ENCODE assay signal across 22 mouse cellular contexts in genomic region chr2:128221657-128222056, GRCm38 (mm10).
A peak's percentile ranks its signal among the peaks of the same experiment; 100 is the strongest.
DNase-seq lines count a peak whose midpoint lies in the region; ATAC-seq and TF ChIP-seq lines count a peak whose summit lies in the region.
"Had no signal": no experiment of that assay in that cellular context is flagged by ENCODE, and none has a peak within 500 bp of the region (broad histone marks: within the 10 kb centered on the region; RNA-seq: fewer than 3 reads in every experiment).

No protein-coding gene starts in this region.

- in situ Hi-C loops in CH12.LX (cut with MboI; ENCODE audit: low pct_ligation_motif_present, low pct_unique_long_range_greater_than_20kb, low sequenced_read_pairs) = no loop called here

- no peaks in the 10 kb centered on the region for H3K27me3 ChIP-seq in CH12.LX (replicated peaks)
- H3K27me3 ChIP-seq in liver, embryonic 11.5 days (replicated peaks; ENCODE audit: control insufficient read depth, insufficient read depth, low read length) = no peaks in the 10 kb centered on the region
- H3K27me3 ChIP-seq: Patski had no signal

- no peaks in the 10 kb centered on the region for H3K79me2 ChIP-seq in CH12.LX (replicated peaks; ENCODE audit: control insufficient read depth, extremely low read depth, insufficient read depth, poor library complexity, severe bottlenecking)

- 80% methylated on average over 4 of the region's 4 CpGs for WGBS in liver, embryonic 11.5 days

- no peak overlapping the region for H3K4me3 ChIP-seq in CH12.LX (replicated peaks in 1 of 3; ENCODE audit: low read depth in 2 of 3, low read length in 2 of 3, poor library complexity in 1 of 3)
- H3K4me3 ChIP-seq in liver, embryonic 11.5 days (ENCODE audit: low read depth, low read length) = no peak overlapping the region

- DNase-seq in A20 (ENCODE audit: low read depth, low spot score) (peak; percentile 43), CH12.LX (ENCODE audit: extremely low read depth) (peak; percentile 56)
- DNase-seq in natural killer cell, adult 2 months (ENCODE audit: low spot score in 2 of 2) = peak; percentile 8 to 45
- no peak for DNase-seq in liver, embryonic 11.5 days (ENCODE audit: low spot score)
- no peak for DNase-seq in layer of hippocampus, postnatal 25 days (ENCODE audit: extremely low spot score in 1 of 2, low spot score in 1 of 2)
- DNase-seq in right cerebral cortex, adult 2 months (ENCODE audit: low spot score in 2 of 2) = no peak
- DNase-seq: adrenal gland, adult 2 months; adrenal gland, adult 8-10 months; adrenal gland, postnatal 10 days; adrenal gland, postnatal 14 days; adrenal gland, postnatal 25 days; adrenal gland, postnatal 36 days; B cell, adult 2 months; cerebellum, adult 11 months; cerebellum, adult 11-12 months; cerebellum, adult 18-20 months; cerebellum, adult 2 months; cerebellum, adult 8-10 months had no signal

- TF ChIP-seq EP300 in CH12.LX (IDR thresholded peaks at IDR 0.05; ENCODE audit: low read length) = peak; percentile 68; the same call in 1 of the 2 replicates

- TF ChIP-seq CTCF in CH12.LX (conservative IDR thresholded peaks at IDR 0.05 in 1 of 2, IDR thresholded peaks at IDR 0.05 in 1 of 2; ENCODE audit: low read depth in 2 of 2, low read length in 2 of 2) = no peak

- peaks cover 20 to 62% of the 10 kb centered on the region in 2 experiments for H3K4me1 ChIP-seq in CH12.LX (ENCODE audit: control insufficient read depth in 1 of 2, insufficient read depth in 2 of 2)
- no peaks in the 10 kb centered on the region; the same call in 1 of the 2 replicates for H3K4me1 ChIP-seq in liver, embryonic 11.5 days (replicated peaks; ENCODE audit: control insufficient read depth, insufficient read depth, low read length)

- no peak; the same call in none of the 2 replicates for TF ChIP-seq RAD21 in CH12.LX (IDR thresholded peaks at IDR 0.05; ENCODE audit: low read depth, low read length)

- dilution Hi-C loops in CH12.LX (cut with MboI; ENCODE audit: extremely low pct_ligation_motif_present, extremely low pct_unique_long_range_greater_than_20kb, low sequenced_read_pairs) = no loop called here

- H3K36me3 ChIP-seq in CH12.LX (replicated peaks in 1 of 2; ENCODE audit: control insufficient read depth in 1 of 2, insufficient read depth in 1 of 2, low read length in 1 of 2) = no peaks in the 10 kb centered on the region
- H3K36me3 ChIP-seq in liver, embryonic 11.5 days (ENCODE audit: control insufficient read depth, insufficient read depth, low read length) = no peaks in the 10 kb centered on the region
- H3K36me3 ChIP-seq: G1E had no signal

- peak overlapping the region; percentile 74 for H3K4me2 ChIP-seq in CH12.LX (ENCODE audit: insufficient read depth, low read depth, poor library complexity, severe bottlenecking)
- no peak overlapping the region for H3K4me2 ChIP-seq in liver, embryonic 11.5 days

- no peak for TF ChIP-seq POLR2A in CH12.LX (IDR thresholded peaks at IDR 0.05; ENCODE audit: low read depth, low read length)

- H3K9ac ChIP-seq in CH12.LX (ENCODE audit: insufficient read depth, low read depth) = no peak overlapping the region
- no peak overlapping the region for H3K9ac ChIP-seq in liver, embryonic 11.5 days (ENCODE audit: low read depth, low read length)

- H3K27ac ChIP-seq in CH12.LX (ENCODE audit: insufficient read depth, low read depth) = no peak overlapping the region
- no peak overlapping the region for H3K27ac ChIP-seq in liver, embryonic 11.5 days (ENCODE audit: low read depth, low read length)

- ATAC-seq in liver, embryonic 11.5 days (replicated peaks; ENCODE audit: low FRiP score) = no peak
- ATAC-seq: activated CD4-positive, CD25-positive, alpha-beta regulatory T cell, adult 4 months; CD4-positive, CD25-positive, alpha-beta regulatory T cell, adult 4 months; Patski had no signal

- peaks cover 12% of the 10 kb centered on the region for H3K9me3 ChIP-seq in CH12.LX (replicated peaks; ENCODE audit: low read length)
- no peaks in the 10 kb centered on the region for H3K9me3 ChIP-seq in liver, embryonic 11.5 days (ENCODE audit: control insufficient read depth, low read length)
- H3K9me3 ChIP-seq: G1E had no signal

TF ChIP-seq in CH12.LX, 34 proteins besides CTCF, POLR2A, EP300 and RAD21:
- no peak for TF ChIP-seq RCOR1 (conservative IDR thresholded peaks at IDR 0.05; ENCODE audit: low read depth, low read length)
- TF ChIP-seq UBTF (IDR thresholded peaks at IDR 0.05; ENCODE audit: low read depth, low read length) = no peak
- TF ChIP-seq JUN (IDR thresholded peaks at IDR 0.05; ENCODE audit: insufficient read depth, low read depth, low read length) = no peak
- TF ChIP-seq POLR2AphosphoS2 (IDR thresholded peaks at IDR 0.05; ENCODE audit: low read depth, low read length) = no peak
- TF ChIP-seq TCF12 (IDR thresholded peaks at IDR 0.05; ENCODE audit: low read depth, low read length) = no peak; the same call in 1 of the 2 replicates
- TF ChIP-seq HCFC1 (IDR thresholded peaks at IDR 0.05; ENCODE audit: low read depth, low read length) = no peak
- TF ChIP-seq ZC3H11A (IDR thresholded peaks at IDR 0.05; ENCODE audit: low read depth, low read length) = no peak
- 0 out of 2 replicates have a peak, but pooled peaks have one; percentile 32 for TF ChIP-seq MAFK (IDR thresholded peaks at IDR 0.05; ENCODE audit: insufficient replicate concordance, low read length)
- no peak for TF ChIP-seq SMC3 (IDR thresholded peaks at IDR 0.05; ENCODE audit: low read depth, low read length)
- no peak; the same call in 1 of the 2 replicates for TF ChIP-seq ETS1 (conservative IDR thresholded peaks at IDR 0.05; ENCODE audit: low read depth, low read length)
- TF ChIP-seq ZMIZ1 (IDR thresholded peaks at IDR 0.05; ENCODE audit: low read depth, low read length) = no peak
- TF ChIP-seq MAX (IDR thresholded peaks at IDR 0.05; ENCODE audit: low read length) = no peak
- no peak for TF ChIP-seq KAT2A (IDR thresholded peaks at IDR 0.05; ENCODE audit: insufficient replicate concordance, low read length)
- no peak for TF ChIP-seq NRF1 (IDR thresholded peaks at IDR 0.05; ENCODE audit: low read depth, low read length)
- no peak for TF ChIP-seq CHD1 (IDR thresholded peaks at IDR 0.05; ENCODE audit: low read depth, low read length)
- no peak for TF ChIP-seq USF2 (conservative IDR thresholded peaks at IDR 0.05; ENCODE audit: low read depth, low read length)
- TF ChIP-seq MAZ (IDR thresholded peaks at IDR 0.05; ENCODE audit: low read depth, low read length) = no peak
- TF ChIP-seq ELF1 (IDR thresholded peaks at IDR 0.05; ENCODE audit: low read depth, low read length) = no peak
- TF ChIP-seq MYC (IDR thresholded peaks at IDR 0.05; ENCODE audit: low read depth, low read length) = no peak
- TF ChIP-seq MEF2A (IDR thresholded peaks at IDR 0.05; ENCODE audit: borderline replicate concordance, low read depth, low read length) = peak; percentile 20; the same call in 1 of the 2 replicates
- no peak for TF ChIP-seq MXI1 (IDR thresholded peaks at IDR 0.05; ENCODE audit: low read depth, low read length)
- TF ChIP-seq IRF4 (IDR thresholded peaks at IDR 0.05; ENCODE audit: low read depth, low read length) = peak; percentile 75
- TF ChIP-seq USF1 (IDR thresholded peaks at IDR 0.05; ENCODE audit: low read depth, low read length) = no peak
- TF ChIP-seq JUND (conservative IDR thresholded peaks at IDR 0.05; ENCODE audit: low read depth, low read length) = no peak
- TF ChIP-seq BHLHE40 (IDR thresholded peaks at IDR 0.05; ENCODE audit: low read depth, low read length) = no peak

Comparison
In these comparisons a context has a peak if more than half of its experiments do, and no peak if none do; other contexts are left out.
1. DNase-seq: peak in A20 (single experiment), CH12.LX (single experiment) and natural killer cell, adult 2 months (2 of 2); none in liver, embryonic 11.5 days (single experiment), layer of hippocampus, postnatal 25 days (0 of 2) and right cerebral cortex, adult 2 months (0 of 2).